Mouse (Mus musculus) midbrain, embryonic 15.5 days (tissue): ENCODE results near the gene Disp3. TPM values are rescaled to one million over a fixed set of nuclear protein-coding genes. Genes with fewer than 3 reads are reported as not detected.
A peak's percentile ranks its signal among the peaks of the same experiment; 100 is the strongest.

Experiments
- ATAC-seq: fragments of 200-750 bp; cut with Nextera tagmentation; replicated peaks from 2 replicates; pipeline ENCODE4 v1.8.0; 2017; ENCODE audit warnings: moderate TSS enrichment
- H3K27ac ChIP-seq: fragments of 300-500 bp; sonication (generic); 2 replicates; pipeline ENCODE4 v1.5.1; 2015; ENCODE audit warnings: mild to moderate bottlenecking, inconsistent platforms
- H3K27me3 ChIP-seq: fragments of 300-500 bp; sonication (generic); replicated peaks from 2 replicates; pipeline ENCODE4 v1.6.1; 2015; ENCODE audit warnings: inconsistent platforms
- H3K36me3 ChIP-seq: fragments of 300-500 bp; sonication (generic); replicated peaks from 2 replicates; pipeline ENCODE4 v1.6.1; 2015; ENCODE audit warnings: inconsistent platforms
- H3K4me1 ChIP-seq: fragments of 300-500 bp; sonication (generic); 2 replicates; pipeline ENCODE4 v1.6.1; 2015; ENCODE audit warnings: inconsistent platforms
- H3K4me2 ChIP-seq: fragments of 300-500 bp; sonication (generic); 2 replicates; pipeline ENCODE4 v1.6.1; 2015; ENCODE audit warnings: inconsistent platforms, mild to moderate bottlenecking, moderate library complexity
- H3K4me3 ChIP-seq: fragments of 300-500 bp; sonication (generic); 2 replicates; pipeline ENCODE4 v1.5.1; 2015; ENCODE audit warnings: mild to moderate bottlenecking, inconsistent platforms
- H3K9ac ChIP-seq: fragments of 300-500 bp; sonication (generic); 2 replicates; pipeline ENCODE4 v1.6.1; 2015; ENCODE audit warnings: mild to moderate bottlenecking, inconsistent platforms
- H3K9me3 ChIP-seq: fragments of 300-500 bp; sonication (generic); 2 replicates; pipeline ENCODE4 v1.6.1; 2016; ENCODE audit warnings: inconsistent platforms
- WGBS: fragments of 180-500 bp; shearing (Covaris S2); methylation state at CpG from one replicate; pipeline ENCODE4 v1.1.7; 2015; ENCODE audit warnings: mixed read lengths; 5-methylcytosine and 5-hydroxymethylcytosine counted together
- polyA plus RNA-seq: library from polyadenylated mRNA; unstranded; fragments of >200 nt; fragmentation: Nextera tagmentation; extraction: Ambion mirVana; gene quantifications from 2 replicates; pipeline ENCODE4 v1.2.1, GENCODE M21; 2015

The Disp3 gene
- 12.5 and 13.6 TPM in 2 replicates for polyA plus RNA-seq

GRCm38 (mm10) chr4:148287476-148288054, at the start of gene Disp3:
Gene Disp3, minus strand, starts transcription at chr4:148287965.
- Histone ChIP-seq H3K36me3 (no peaks in the 10 kb centered on the region), H3K9ac (peak within 1 kb of the TSS; percentile 74), H3K27me3 (no peaks in the 10 kb centered on the region), H3K27ac (peak within 1 kb of the TSS; percentile 78), H3K4me2 (peak within 1 kb of the TSS; percentile 93), H3K9me3 (no peaks in the 10 kb centered on the region), H3K4me3 (peak within 1 kb of the TSS; percentile 64), H3K4me1 (peaks cover 67% of the 10 kb centered on the region)
- ATAC-seq, result peak; percentile 79
- WGBS, result under 1% methylated on average over 35 of the region's 54 CpGs

- no peak for ATAC-seq
- Histone ChIP-seq H3K36me3 (no peaks in the 10 kb centered on the region), H3K27me3 (no peaks in the 10 kb centered on the region), H3K9ac (no peak overlapping the region), H3K4me3 (no peak overlapping the region), H3K27ac (no peak overlapping the region), H3K4me1 (peaks cover 47% of the 10 kb centered on the region), H3K9me3 (no peaks in the 10 kb centered on the region), H3K4me2 (no peak overlapping the region)
- WGBS, result 82% methylated on average over 2 of the region's 2 CpGs
These were observed 42.5 kb upstream of the Disp3 start for GRCm38 (mm10) chr4:148330269-148330668.

GRCm38 (mm10) chr4:148329431-148329830, 41.7 kb upstream of the Disp3 start:
- WGBS, result 23% methylated on average over 11 of the region's 11 CpGs
- ATAC-seq, result no peak
- H3K4me2 ChIP-seq, result no peak overlapping the region
- peaks cover 55% of the 10 kb centered on the region for H3K4me1 ChIP-seq
- H3K27me3 ChIP-seq, result no peaks in the 10 kb centered on the region
- H3K4me3 ChIP-seq, result no peak overlapping the region
- no peaks in the 10 kb centered on the region for H3K9me3 ChIP-seq
- H3K27ac ChIP-seq, result no peak overlapping the region
- no peak overlapping the region for H3K9ac ChIP-seq
- no peaks in the 10 kb centered on the region for H3K36me3 ChIP-seq

- WGBS, result 97% methylated on average over 1 of the region's 1 CpGs
- H3K4me2 ChIP-seq, result no peak overlapping the region
- H3K9me3 ChIP-seq, result no peaks in the 10 kb centered on the region
- H3K4me1 ChIP-seq, result peaks cover 56% of the 10 kb centered on the region
- no peak for ATAC-seq
- H3K36me3 ChIP-seq, result no peaks in the 10 kb centered on the region
- H3K9ac ChIP-seq, result no peak overlapping the region
- H3K4me3 ChIP-seq, result no peak overlapping the region
- H3K27ac ChIP-seq, result no peak overlapping the region
- no peaks in the 10 kb centered on the region for H3K27me3 ChIP-seq
These were observed 40.5 kb upstream of the Disp3 start for GRCm38 (mm10) chr4:148328237-148328636.

GRCm38 (mm10) chr4:148327266-148327997, 39.7 kb upstream of the Disp3 start:
- H3K9ac ChIP-seq, result no peak overlapping the region

GRCm38 (mm10) chr4:148326791-148327190, 39.0 kb upstream of the Disp3 start:
- Histone ChIP-seq H3K4me1 (peaks cover 66% of the 10 kb centered on the region), H3K9ac (no peak overlapping the region), H3K27ac (peak overlapping the region; percentile 70; the same call in 1 of the 2 replicates), H3K9me3 (no peaks in the 10 kb centered on the region), H3K4me3 (no peak overlapping the region), H3K36me3 (no peaks in the 10 kb centered on the region), H3K4me2 (no peak overlapping the region), H3K27me3 (no peaks in the 10 kb centered on the region)
- 0 out of 2 replicates have a peak, but pooled peaks have one; percentile 2 for ATAC-seq
- WGBS, result 34% methylated on average over 8 of the region's 8 CpGs

More at GRCm38 (mm10) chr4:148327266-148327997, 39.7 kb upstream of the Disp3 start:
- Histone ChIP-seq H3K9me3 (no peaks in the 10 kb centered on the region), H3K4me3 (peak overlapping the region; percentile 17; the same call in 1 of the 2 replicates), H3K27me3 (no peaks in the 10 kb centered on the region), H3K36me3 (no peaks in the 10 kb centered on the region), H3K4me2 (peak overlapping the region; percentile 44), H3K4me1 (peaks cover 60% of the 10 kb centered on the region), H3K27ac (peak overlapping the region; percentile 70)
- ATAC-seq, result peak; percentile 75
- WGBS, result 5% methylated on average over 19 of the region's 19 CpGs

- Histone ChIP-seq H3K27me3 (no peaks in the 10 kb centered on the region), H3K9me3 (no peaks in the 10 kb centered on the region), H3K9ac (no peak overlapping the region), H3K27ac (no peak overlapping the region), H3K4me2 (no peak overlapping the region), H3K36me3 (no peaks in the 10 kb centered on the region), H3K4me1 (peaks cover 73% of the 10 kb centered on the region), H3K4me3 (no peak overlapping the region)
- no peak for ATAC-seq
- 97% methylated on average over 3 of the region's 3 CpGs for WGBS
These were observed 38.2 kb upstream of the Disp3 start for GRCm38 (mm10) chr4:148325951-148326350.

GRCm38 (mm10) chr4:148325057-148325456, 37.3 kb upstream of the Disp3 start:
- Histone ChIP-seq H3K36me3 (no peaks in the 10 kb centered on the region), H3K4me2 (no peak overlapping the region), H3K4me1 (peaks cover 70% of the 10 kb centered on the region), H3K27ac (peak overlapping the region; percentile 45; the same call in 1 of the 2 replicates), H3K9ac (no peak overlapping the region), H3K9me3 (no peaks in the 10 kb centered on the region), H3K4me3 (no peak overlapping the region), H3K27me3 (no peaks in the 10 kb centered on the region)
- no peak for ATAC-seq
- WGBS, result 26% methylated on average over 2 of the region's 2 CpGs

GRCm38 (mm10) chr4:148322152-148322551, 34.4 kb upstream of the Disp3 start:
- Histone ChIP-seq H3K36me3 (no peaks in the 10 kb centered on the region), H3K9me3 (no peaks in the 10 kb centered on the region), H3K27ac (no peak overlapping the region), H3K4me3 (no peak overlapping the region), H3K4me2 (no peak overlapping the region), H3K27me3 (no peaks in the 10 kb centered on the region), H3K4me1 (peaks cover 56% of the 10 kb centered on the region), H3K9ac (no peak overlapping the region)
- 19% methylated on average over 10 of the region's 10 CpGs for WGBS
- ATAC-seq, result no peak

- 39% methylated on average over 12 of the region's 12 CpGs for WGBS
- no peak for ATAC-seq
- H3K4me2 ChIP-seq, result no peak overlapping the region
- H3K9ac ChIP-seq, result no peak overlapping the region
- H3K4me3 ChIP-seq, result no peak overlapping the region
- no peaks in the 10 kb centered on the region for H3K27me3 ChIP-seq
- H3K36me3 ChIP-seq, result no peaks in the 10 kb centered on the region
- peaks cover 45% of the 10 kb centered on the region for H3K4me1 ChIP-seq
- H3K9me3 ChIP-seq, result no peaks in the 10 kb centered on the region
- no peak overlapping the region for H3K27ac ChIP-seq
These were observed 31.6 kb upstream of the Disp3 start for GRCm38 (mm10) chr4:148319366-148319765.

- no peak overlapping the region for H3K4me2 ChIP-seq
- no peak for ATAC-seq
- H3K9ac ChIP-seq, result no peak overlapping the region
- H3K27me3 ChIP-seq, result no peaks in the 10 kb centered on the region
- no peak overlapping the region for H3K27ac ChIP-seq
- no peak overlapping the region for H3K4me3 ChIP-seq
- peaks cover 41% of the 10 kb centered on the region for H3K4me1 ChIP-seq
- no peaks in the 10 kb centered on the region for H3K9me3 ChIP-seq
- WGBS, result 69% methylated on average over 16 of the region's 16 CpGs
- no peaks in the 10 kb centered on the region for H3K36me3 ChIP-seq
These were observed 27.8 kb upstream of the Disp3 start for GRCm38 (mm10) chr4:148315377-148316175.

GRCm38 (mm10) chr4:148314396-148314795, 26.6 kb upstream of the Disp3 start:
- Histone ChIP-seq H3K36me3 (no peaks in the 10 kb centered on the region), H3K9ac (no peak overlapping the region), H3K9me3 (no peaks in the 10 kb centered on the region), H3K4me1 (peaks cover 38% of the 10 kb centered on the region), H3K27me3 (no peaks in the 10 kb centered on the region), H3K4me2 (no peak overlapping the region), H3K4me3 (no peak overlapping the region), H3K27ac (peak overlapping the region; percentile 39; the same call in 1 of the 2 replicates)
- WGBS, result 56% methylated on average over 10 of the region's 10 CpGs
- ATAC-seq, result no peak
